Mouse (Mus musculus) C2C12 (cell line): ENCODE results near the gene Cd68. TPM values are rescaled to one million over a fixed set of nuclear protein-coding genes. Genes with fewer than 3 reads are reported as not detected.
A peak's percentile ranks its signal among the peaks of the same experiment; 100 is the strongest.

ENCODE experiments used
- H3K27me3 ChIP-seq: one replicate; pipeline ENCODE4 v1.6.1; 2011; ENCODE audit not compliant: control insufficient read depth, insufficient read depth, insufficient read length
- H3K36me3 ChIP-seq: one replicate; pipeline ENCODE4 v1.6.1; 2011; ENCODE audit not compliant: control insufficient read depth, insufficient read depth
- H3K4me3 ChIP-seq: one replicate; pipeline ENCODE4 v1.5.1; 2011; ENCODE audit warnings: mild to moderate bottlenecking, control low read depth; ENCODE audit not compliant: poor library complexity, insufficient read depth, severe bottlenecking
- H3K79me2 ChIP-seq: one replicate; pipeline ENCODE4 v1.6.1; 2011; ENCODE audit not compliant: control insufficient read depth, insufficient read depth
- H3K79me3 ChIP-seq: one replicate; pipeline ENCODE4 v1.6.1; 2011; ENCODE audit warnings: low read depth, control low read depth
- H3ac ChIP-seq: one replicate; pipeline ENCODE3; 2011; ENCODE audit warnings: low read depth; ENCODE audit not compliant: control insufficient read depth, insufficient read length
- CEBPB ChIP-seq: IDR thresholded peaks from one replicate; pipeline ENCODE4 v1.6.1; 2011; ENCODE audit warnings: low read depth, mild to moderate bottlenecking, control low read depth, moderate library complexity
- CTCF ChIP-seq: IDR thresholded peaks from one replicate; pipeline ENCODE4 v1.5.1; 2011; ENCODE audit not compliant: control insufficient read depth, insufficient read depth, insufficient read length
- FOSL1 ChIP-seq: IDR thresholded peaks from one replicate; pipeline ENCODE4 v1.8.0; 2011; ENCODE audit warnings: mild to moderate bottlenecking, low read length; ENCODE audit not compliant: poor library complexity, insufficient read depth, severe bottlenecking
- MAX ChIP-seq: IDR thresholded peaks from one replicate; pipeline ENCODE4 v1.6.1; 2011; ENCODE audit warnings: mild to moderate bottlenecking, control low read depth
- MYOD1 ChIP-seq: IDR thresholded peaks from one replicate; pipeline ENCODE4 v1.6.1; 2011; ENCODE audit warnings: low read depth; ENCODE audit not compliant: control insufficient read depth, insufficient read length
- MYOG ChIP-seq: IDR thresholded peaks from one replicate; pipeline ENCODE4 v1.6.1; 2011; ENCODE audit not compliant: control insufficient read depth, insufficient read length; ENCODE audit errors: extremely low read depth
- USF1 ChIP-seq: IDR thresholded peaks from one replicate; pipeline ENCODE4 v1.6.1; 2011; ENCODE audit warnings: low read depth, mild to moderate bottlenecking, control low read depth, moderate library complexity
- polyA plus RNA-seq: library from polyadenylated mRNA; unstranded; fragments of >200 nt; fragmentation: generic; extraction: Trizol; gene quantifications from one replicate; pipeline ENCODE4 v1.2.1, GENCODE M21; 2012; ENCODE audit warnings: missing spikeins

Gene Cd68
- polyA plus RNA-seq, 1 experiment: 1.5 TPM

DNA sequence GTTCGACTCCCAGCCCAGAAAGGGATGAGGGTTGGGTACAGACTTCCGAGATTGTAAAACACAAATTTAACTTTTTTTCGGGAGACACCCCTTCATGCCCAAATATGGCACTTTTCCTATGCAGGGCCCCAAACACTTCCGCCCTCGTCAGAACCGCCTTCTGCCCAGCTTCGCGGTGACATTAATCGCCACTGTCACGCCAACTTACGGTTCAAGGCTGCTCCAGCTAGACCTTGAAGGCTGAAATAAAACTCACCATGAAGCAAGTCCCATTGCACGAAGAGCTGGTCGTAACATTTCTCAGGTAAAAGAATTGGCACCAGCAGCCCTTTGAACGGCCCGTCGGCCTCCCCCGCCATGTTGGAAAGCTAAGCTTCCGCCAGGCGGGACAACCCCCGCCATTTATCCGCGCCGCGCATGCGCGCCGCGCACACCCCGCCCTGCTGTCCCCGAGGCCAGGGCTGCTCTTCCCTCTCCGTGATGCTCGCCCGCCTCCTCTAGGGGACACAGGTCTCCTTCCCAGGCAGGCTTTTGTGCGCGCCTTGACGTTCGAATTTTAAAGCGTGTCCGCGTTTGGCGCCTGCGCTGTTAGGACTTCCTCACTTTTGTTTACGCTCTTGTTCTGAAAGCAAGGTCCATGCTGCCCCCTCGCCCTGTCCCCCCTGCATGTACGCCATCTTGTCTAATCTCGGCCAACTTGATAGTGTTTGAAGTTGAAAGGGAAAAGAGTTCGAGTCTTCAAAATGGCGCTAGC lies 3.6 kb downstream of the Cd68 start, which contains the start of gene Mpdu1:
Gene Mpdu1, minus strand, starts transcription at position 430 of the 754 bp plus-strand sequence.
- TF ChIP-seq MYOG (no peak), MAX (peak; percentile 45)
- Histone ChIP-seq H3K79me2 (peaks cover 26% of the 10 kb centered on the region), H3K36me3 (peaks cover 48% of the 10 kb centered on the region), H3ac (peak within 1 kb of the TSS; percentile 84), H3K27me3 (no peaks in the 10 kb centered on the region), H3K4me3 (peak within 1 kb of the TSS; percentile 43), H3K79me3 (peaks cover 13% of the 10 kb centered on the region)

DNA sequence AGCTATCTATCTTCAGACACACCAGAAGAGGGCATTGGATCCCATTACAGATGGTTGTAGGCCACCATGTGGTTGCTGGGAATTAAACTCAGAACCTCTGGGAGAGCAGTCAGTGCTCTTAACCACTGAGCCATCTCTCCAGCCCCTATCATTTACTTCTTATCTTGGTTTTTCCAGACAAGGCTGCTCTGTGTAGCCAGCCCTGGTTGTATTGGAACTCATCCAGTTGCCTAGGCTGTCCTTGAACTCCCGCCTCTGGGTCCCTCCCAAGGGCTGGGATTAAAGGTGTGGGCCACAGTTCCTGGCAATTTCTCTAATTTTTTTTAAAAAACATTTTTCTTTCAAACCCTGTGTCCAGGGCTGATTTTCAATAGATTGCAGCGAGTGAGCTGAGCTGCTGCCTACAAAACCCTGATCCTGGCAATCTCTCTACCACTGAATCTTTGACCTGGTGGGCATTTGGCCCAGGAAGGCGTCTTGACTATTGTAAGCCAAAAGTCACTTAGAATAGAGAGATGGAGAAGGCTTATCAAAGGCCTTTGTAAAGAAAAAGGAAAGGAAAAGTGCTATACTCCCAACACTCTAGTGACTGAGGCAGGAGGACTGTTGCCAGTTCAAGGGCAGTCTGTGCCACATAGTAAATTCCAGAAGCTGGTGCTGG lies 4.6 kb downstream of the Cd68 start:
- no peaks in the 10 kb centered on the region for H3K27me3 ChIP-seq
- H3K36me3 ChIP-seq: peaks cover 51% of the 10 kb centered on the region
- peak overlapping the region; percentile 40 for H3ac ChIP-seq
- H3K79me2 ChIP-seq: peaks cover 26% of the 10 kb centered on the region
- peak overlapping the region; percentile 43 for H3K4me3 ChIP-seq
- H3K79me3 ChIP-seq: peaks cover 13% of the 10 kb centered on the region
- TF ChIP-seq CEBPB (no peak), CTCF (no peak), MYOG (no peak), MAX (no peak), FOSL1 (no peak), USF1 (no peak), MYOD1 (no peak)

DNA sequence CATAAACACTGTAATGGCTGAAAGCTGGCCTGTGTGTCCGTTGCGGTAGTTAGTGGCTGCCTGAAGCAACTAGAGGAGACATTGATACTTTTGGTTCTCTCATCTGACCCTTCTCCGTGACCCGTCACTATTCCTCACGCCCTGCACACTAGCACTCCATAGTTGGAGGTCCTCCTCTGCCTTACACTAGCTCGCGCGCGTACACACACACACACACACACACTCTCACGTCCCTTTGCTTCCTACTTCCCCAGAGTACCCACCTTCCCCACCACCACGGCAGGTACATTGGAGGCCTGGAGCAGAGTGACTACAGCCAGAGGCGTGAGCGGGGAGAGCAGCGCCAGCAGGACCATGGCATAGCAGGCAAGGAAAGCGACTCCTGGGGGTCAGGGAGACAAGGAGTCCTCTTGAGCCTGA lies 8.5 kb downstream of the Cd68 start:
- H3ac ChIP-seq: no peak overlapping the region
- H3K4me3 ChIP-seq: no peak overlapping the region
- peaks cover 13% of the 10 kb centered on the region for H3K79me3 ChIP-seq
- peaks cover 26% of the 10 kb centered on the region for H3K79me2 ChIP-seq
- TF ChIP-seq MYOD1: no peak
- no peak for TF ChIP-seq MAX
- TF ChIP-seq USF1: no peak
- TF ChIP-seq CEBPB: no peak
- TF ChIP-seq MYOG: no peak
- no peak for TF ChIP-seq FOSL1
- no peak for TF ChIP-seq CTCF
- H3K36me3 ChIP-seq: peaks cover 57% of the 10 kb centered on the region
- H3K27me3 ChIP-seq: no peaks in the 10 kb centered on the region

DNA sequence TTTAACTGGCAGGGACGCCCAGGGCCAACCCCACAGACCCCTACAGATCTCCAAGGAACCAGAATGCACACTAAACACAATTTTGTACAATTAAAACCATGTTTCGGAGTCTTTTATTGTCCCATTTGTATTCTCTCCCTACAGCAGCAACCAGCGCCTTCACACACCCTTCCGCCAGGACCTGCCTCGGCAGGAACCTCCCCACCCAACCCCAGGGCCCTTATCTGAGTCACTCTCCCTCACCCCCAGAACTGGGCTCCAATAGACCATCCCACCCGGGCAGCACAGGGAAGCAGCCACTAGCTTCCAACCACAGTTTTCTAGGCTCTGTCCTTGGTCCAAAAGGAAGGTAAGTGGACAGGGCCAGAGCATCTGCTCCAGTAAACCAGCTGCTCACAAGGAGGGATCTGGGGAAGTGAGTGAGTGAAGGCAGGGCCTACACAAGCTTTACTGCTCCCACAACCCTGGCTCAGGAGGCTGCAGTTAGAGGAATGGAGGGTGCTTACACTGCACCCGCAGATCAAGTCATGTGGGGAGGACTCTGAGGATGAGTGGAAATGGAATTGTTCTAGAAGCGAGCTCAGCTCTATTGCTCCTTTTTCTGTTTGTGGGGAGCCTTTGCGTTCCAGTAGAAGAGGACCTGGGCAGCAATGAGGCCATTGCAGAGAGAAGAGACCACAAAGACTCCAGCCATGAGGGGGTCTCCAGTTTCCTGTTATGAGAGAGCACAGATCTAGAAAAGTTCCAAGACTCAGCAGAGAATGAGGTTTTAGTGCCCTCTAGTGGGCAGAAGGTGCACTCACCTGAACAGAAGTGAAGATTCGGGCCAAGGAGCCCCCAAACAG lies 9.1 kb downstream of the Cd68 start:
- no peak overlapping the region for H3K4me3 ChIP-seq
- H3K79me3 ChIP-seq: peaks cover 13% of the 10 kb centered on the region
- H3K79me2 ChIP-seq: peaks cover 23% of the 10 kb centered on the region
- no peak overlapping the region for H3ac ChIP-seq
- peaks cover 63% of the 10 kb centered on the region for H3K36me3 ChIP-seq
- no peaks in the 10 kb centered on the region for H3K27me3 ChIP-seq
- TF ChIP-seq CTCF (no peak), MAX (no peak), MYOG (no peak), MYOD1 (no peak), CEBPB (no peak), FOSL1 (no peak), USF1 (no peak)

DNA sequence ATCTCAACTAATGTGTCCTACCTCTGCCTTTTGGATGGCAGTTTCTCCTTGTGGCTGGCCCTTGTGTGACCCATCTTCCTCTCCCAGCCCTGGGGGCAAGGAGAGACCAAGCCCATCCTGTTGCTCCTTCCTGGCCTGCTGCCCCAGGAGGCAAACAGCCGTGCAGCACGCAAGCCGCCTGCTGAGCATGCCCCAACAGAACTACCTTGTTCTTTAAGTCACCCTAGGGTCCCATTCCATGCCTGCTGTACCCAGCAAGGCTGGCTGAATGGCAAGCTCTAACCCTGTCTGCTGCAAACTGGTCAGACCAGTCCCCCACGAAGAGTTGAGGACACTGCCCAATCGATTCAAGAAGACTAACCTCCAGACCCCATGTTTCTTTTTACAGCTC lies 9.9 kb downstream of the Cd68 start:
- Histone ChIP-seq H3K4me3 (no peak overlapping the region), H3K79me2 (peaks cover 15% of the 10 kb centered on the region), H3K27me3 (no peaks in the 10 kb centered on the region), H3K79me3 (peaks cover 7% of the 10 kb centered on the region), H3ac (no peak overlapping the region), H3K36me3 (peaks cover 71% of the 10 kb centered on the region)
- TF ChIP-seq CEBPB: no peak
- no peak for TF ChIP-seq CTCF
- TF ChIP-seq USF1: no peak
- no peak for TF ChIP-seq FOSL1
- TF ChIP-seq MAX: no peak
- no peak for TF ChIP-seq MYOG
- TF ChIP-seq MYOD1: no peak
